Mouse (Mus musculus) adrenal gland, postnatal 10 days (tissue): ENCODE measurements at regions not wholly inside any gene's neighbourhood (a gene's known extent, or its start where the extent isn't known, plus 50 kb on each side); places are given as distances from the start of the nearest gene placed in this dataset.
A peak's percentile ranks its signal among the peaks of the same experiment; 100 is the strongest.

Experiments used
- DNase-seq: peaks from one replicate; pipeline ENCODE4 v3.0.0; 2021; ENCODE audit warnings: mixed read lengths

GRCm38 (mm10) chr11:44349546-44349945 lies 50.3 kb upstream of the Il12b start:
- peak; percentile 18 for DNase-seq
